Mouse (Mus musculus): Measurements from ENCODE around the gene Upk3b.

- TF ChIP-seq CTCF (IDR thresholded peaks at IDR 0.05; ENCODE audit: low read depth, low read length), result no peak
- no peak for TF ChIP-seq EP300 (IDR thresholded peaks at IDR 0.05; ENCODE audit: insufficient read depth, low read depth, low read length)
- no peak for TF ChIP-seq POLR2A (IDR thresholded peaks at IDR 0.05; ENCODE audit: insufficient read depth, low read length)
These were observed 47.7 kb upstream of the Upk3b start for GRCm38 (mm10) chr5:135990601-135991000.
